Mouse (Mus musculus) E14TG2a.4 (cell line): Measurements from ENCODE around the gene Sema3g.

ENCODE experiments used
- CTCF ChIP-seq: conservative IDR thresholded peaks from 2 replicates; pipeline ENCODE4 v1.5.1; 2014; ENCODE audit warnings: low read length
- NANOG ChIP-seq: IDR thresholded peaks from 2 replicates; pipeline ENCODE4 v1.6.1; 2014; ENCODE audit warnings: borderline replicate concordance, low read length, mixed read lengths
- POU5F1 ChIP-seq: IDR thresholded peaks from 2 replicates; pipeline ENCODE4 v1.6.1; 2014; ENCODE audit warnings: low read length, borderline replicate concordance

DNA sequence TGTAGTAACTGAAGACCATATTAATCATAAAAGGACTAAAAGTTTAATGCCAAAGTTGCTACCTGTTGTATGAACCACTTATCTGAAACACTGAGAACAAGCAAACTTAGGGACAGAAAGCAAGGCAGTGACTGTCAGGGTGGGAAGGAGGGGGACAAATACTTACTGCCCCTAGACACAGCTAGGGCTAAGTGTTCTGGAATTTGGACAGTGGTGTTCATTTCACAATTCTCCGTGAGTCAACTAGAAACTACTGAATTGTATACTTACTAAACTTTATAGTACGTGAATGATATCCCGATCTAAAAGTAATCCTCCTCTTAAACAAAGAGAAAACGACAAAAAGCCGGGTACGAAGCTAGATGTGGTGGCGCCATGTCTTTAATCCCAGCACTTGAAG lies 18.1 kb upstream of the Sema3g start:
- TF ChIP-seq CTCF, result no peak
- no peak for TF ChIP-seq NANOG
- TF ChIP-seq POU5F1, result no peak
